Mouse (Mus musculus): Measurements from ENCODE around the gene Adpgk. TPM values are rescaled to one million over a fixed set of nuclear protein-coding genes. Genes with fewer than 3 reads are reported as not detected.

Adpgk gene
- polyA plus RNA-seq, 1 experiment from 2014 or later, result 27.4 TPM

DNA sequence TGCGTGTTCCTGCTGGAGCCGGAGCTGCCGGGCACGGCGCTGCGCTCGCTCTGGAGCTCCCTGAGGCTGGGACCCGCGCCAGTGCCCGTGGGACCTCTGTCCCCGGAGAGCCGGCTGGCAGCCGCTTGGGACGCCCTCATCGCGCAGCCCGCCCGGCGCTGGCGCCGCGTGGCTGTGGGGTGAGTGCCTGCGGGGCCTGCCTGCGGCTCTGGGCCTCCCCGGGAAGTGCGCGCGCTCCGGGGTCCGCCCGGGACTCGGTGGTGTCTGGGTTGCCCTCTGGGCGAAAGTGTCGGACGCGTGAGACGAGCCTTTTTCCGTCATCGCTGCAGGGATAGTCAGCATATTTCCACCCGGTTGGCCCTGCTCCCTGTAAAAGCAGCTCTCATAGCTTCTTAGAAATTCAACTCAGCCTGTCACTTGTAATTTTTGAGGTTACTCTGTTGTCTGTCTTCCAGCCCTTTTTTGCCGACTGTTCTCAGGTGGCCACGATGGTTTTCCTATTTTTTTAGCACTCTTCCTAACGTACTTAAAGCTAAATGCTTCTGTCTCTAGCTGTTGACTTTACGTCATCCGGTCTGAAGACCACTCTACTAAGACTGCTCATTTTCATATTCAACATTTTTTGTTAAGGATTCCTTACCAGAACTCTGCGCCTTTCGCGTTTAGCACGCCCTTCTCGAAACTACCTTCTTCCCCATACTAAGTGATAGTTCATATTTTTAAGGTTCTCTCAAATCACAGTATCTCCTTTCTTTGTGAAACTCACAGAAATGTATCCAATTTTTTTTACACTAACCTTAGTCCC, 532 bp downstream of the Adpgk start:
- Histone ChIP-seq H3K9me3 (replicated peaks) (no peaks in the 10 kb centered on the region), H3K27ac (peak overlapping the region; percentile 82), H3K27me3 (replicated peaks) (no peaks in the 10 kb centered on the region), H3K36me3 (no peaks in the 10 kb centered on the region), H3K4me2 (peak overlapping the region; percentile 89), H3K9ac (peak overlapping the region; percentile 88), H3K4me1 (peaks cover 86% of the 10 kb centered on the region), H3K4me3 (peak overlapping the region; percentile 79)
- peak; percentile 69 for ATAC-seq
- under 1% methylated on average over 50 of the region's 50 CpGs for WGBS (ENCODE audit: insufficient replicate concordance)

DNA sequence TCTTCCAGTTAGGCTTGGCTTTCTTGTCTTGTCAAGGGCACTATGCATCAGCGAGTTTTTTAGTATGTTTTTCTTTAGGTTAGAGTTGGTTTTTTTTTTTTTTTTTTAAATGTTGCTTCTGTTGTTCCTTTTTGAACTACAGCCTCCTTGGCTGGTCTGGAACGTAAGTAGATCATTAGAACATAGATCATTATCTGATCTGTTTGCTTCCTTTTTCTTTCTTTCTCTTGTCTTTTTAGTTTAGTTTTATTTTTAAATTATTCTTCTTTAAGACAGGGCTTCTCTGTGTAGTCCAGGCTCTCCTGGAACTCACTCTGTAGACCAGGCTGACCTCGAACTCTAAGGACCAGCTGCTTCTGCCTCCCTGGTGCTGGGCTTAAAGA, 1.1 kb downstream of the Adpgk start:
- H3K4me1 ChIP-seq, result peaks cover 81% of the 10 kb centered on the region
- peaks cover 3% of the 10 kb centered on the region for H3K36me3 ChIP-seq
- no peaks in the 10 kb centered on the region for H3K27me3 ChIP-seq (replicated peaks)
- no peak overlapping the region for H3K27ac ChIP-seq
- H3K4me2 ChIP-seq, result peak overlapping the region; percentile 89
- 14% methylated on average over 3 of the region's 3 CpGs for WGBS (ENCODE audit: insufficient replicate concordance)
- peak overlapping the region; percentile 79 for H3K4me3 ChIP-seq
- no peaks in the 10 kb centered on the region for H3K9me3 ChIP-seq (replicated peaks)
- peak overlapping the region; percentile 88 for H3K9ac ChIP-seq
- ATAC-seq, result no peak

DNA sequence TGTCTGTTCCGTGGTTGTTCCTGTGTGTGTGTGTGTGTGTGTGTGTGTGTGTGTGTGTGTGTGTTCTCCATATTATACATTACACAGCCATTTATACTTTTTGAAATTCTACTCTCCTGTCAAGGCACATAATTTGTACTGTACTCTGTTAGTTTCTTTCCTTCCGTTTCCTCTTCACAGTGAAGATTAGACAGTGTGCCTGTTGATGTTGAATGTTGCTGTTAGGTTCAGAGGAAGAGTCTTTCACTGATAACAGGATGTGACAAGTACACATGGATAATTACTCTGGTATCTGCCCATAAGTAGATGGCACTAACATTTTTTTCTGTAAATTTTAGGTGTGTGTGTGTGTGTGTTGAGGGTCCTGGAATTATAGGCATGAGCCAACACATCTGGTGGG, 5.1 kb downstream of the Adpgk start:
- Histone ChIP-seq H3K9me3 (replicated peaks) (no peaks in the 10 kb centered on the region), H3K36me3 (peaks cover 39% of the 10 kb centered on the region), H3K4me3 (no peak overlapping the region), H3K9ac (peak overlapping the region; percentile 10; the same call in 1 of the 2 replicates), H3K4me2 (no peak overlapping the region; the same call in 1 of the 2 replicates), H3K27ac (0 out of 2 replicates have a peak overlapping the region, but pooled peaks have one; percentile 12), H3K27me3 (replicated peaks) (no peaks in the 10 kb centered on the region), H3K4me1 (peaks cover 46% of the 10 kb centered on the region)
- 58% methylated on average over 2 of the region's 2 CpGs for WGBS (ENCODE audit: insufficient replicate concordance)
- no peak for ATAC-seq

DNA sequence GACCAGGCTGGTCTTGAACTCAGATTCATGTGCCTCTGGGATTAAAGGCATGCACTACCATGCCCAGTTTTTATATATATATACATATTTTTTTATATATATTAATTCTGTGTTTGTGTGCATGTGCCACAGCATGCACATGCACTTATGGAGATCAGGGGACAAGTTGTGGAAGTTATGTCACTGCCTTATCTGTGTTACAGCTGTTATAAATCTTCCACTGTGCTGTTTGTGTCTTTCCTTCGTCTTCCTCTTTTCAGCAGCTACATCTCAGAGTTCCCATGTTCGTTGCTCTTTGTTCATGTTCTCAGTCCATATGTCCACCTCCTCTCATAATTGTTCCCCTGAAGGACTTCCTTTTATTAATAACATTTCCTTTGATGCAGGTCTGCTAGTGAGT, 16.5 kb downstream of the Adpgk start:
- no peak overlapping the region for H3K9ac ChIP-seq
- 49% methylated on average over 2 of the region's 2 CpGs for WGBS (ENCODE audit: insufficient replicate concordance)
- peaks cover 3% of the 10 kb centered on the region for H3K4me1 ChIP-seq
- no peak overlapping the region for H3K4me2 ChIP-seq
- H3K27ac ChIP-seq, result no peak overlapping the region
- H3K27me3 ChIP-seq (replicated peaks), result no peaks in the 10 kb centered on the region
- H3K36me3 ChIP-seq, result peaks cover 90% of the 10 kb centered on the region
- no peaks in the 10 kb centered on the region for H3K9me3 ChIP-seq (replicated peaks)
- H3K4me3 ChIP-seq, result no peak overlapping the region
- ATAC-seq, result no peak

DNA sequence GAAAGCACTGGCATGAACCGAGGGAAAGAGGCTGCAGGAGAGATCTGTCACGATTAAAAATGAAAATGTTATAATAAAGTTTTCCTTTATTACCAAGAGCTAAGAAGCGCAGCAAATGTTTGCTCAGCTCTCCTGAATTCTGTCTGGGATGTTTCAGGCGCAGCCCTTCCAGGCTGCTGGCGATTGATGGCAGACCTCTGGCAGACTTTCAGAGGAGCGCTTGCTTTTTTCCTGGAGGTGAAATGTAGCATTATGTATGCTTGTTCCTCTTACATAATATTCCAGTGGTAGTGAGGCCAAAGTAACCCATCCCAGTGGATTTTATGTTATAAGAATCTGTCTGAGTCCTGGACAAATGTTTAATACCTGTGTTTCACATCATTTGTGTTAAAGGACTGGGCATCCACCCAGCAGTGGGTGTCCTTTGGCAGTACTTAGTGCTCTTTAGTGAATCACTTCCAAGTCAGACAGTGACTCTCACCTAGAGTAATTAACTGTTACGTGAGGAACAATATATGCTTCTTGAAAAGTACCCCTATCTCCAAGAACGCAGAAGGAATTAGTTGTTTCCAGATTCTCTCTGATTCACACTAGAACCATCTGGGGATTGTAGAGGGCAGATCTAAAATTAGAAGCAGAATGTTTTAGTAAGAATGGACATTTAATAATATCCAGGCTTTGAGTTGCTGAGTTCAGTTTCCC, 19.4 kb downstream of the Adpgk start:
- H3K36me3 ChIP-seq, result peaks cover 93% of the 10 kb centered on the region
- no peak overlapping the region for H3K4me3 ChIP-seq
- WGBS (ENCODE audit: insufficient replicate concordance), result 78% methylated on average over 8 of the region's 8 CpGs
- H3K4me1 ChIP-seq, result no peaks in the 10 kb centered on the region
- no peak overlapping the region for H3K9ac ChIP-seq
- H3K4me2 ChIP-seq, result no peak overlapping the region
- no peak for ATAC-seq
- H3K9me3 ChIP-seq (replicated peaks), result no peaks in the 10 kb centered on the region
- no peak overlapping the region for H3K27ac ChIP-seq
- no peaks in the 10 kb centered on the region for H3K27me3 ChIP-seq (replicated peaks)

DNA sequence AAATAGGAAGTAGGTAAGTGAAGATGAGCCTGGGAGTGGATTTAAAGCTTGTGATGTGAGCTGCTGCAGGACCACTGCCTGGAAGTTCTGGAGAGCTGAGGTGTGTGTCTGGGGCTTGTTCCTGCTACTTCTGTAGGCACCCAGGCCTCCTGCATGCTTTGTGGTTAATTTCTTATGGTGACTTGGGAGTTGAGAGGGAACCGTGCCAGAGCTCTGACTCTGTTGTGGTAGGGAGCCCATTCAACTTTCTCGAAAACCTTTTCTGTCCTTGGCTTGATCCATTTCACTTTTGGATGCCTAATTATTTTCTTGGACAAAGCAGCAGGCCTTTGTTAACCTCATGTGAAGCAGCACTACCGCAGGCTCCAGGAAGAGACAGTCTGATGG, 19.9 kb downstream of the Adpgk start:
- Histone ChIP-seq H3K27ac (no peak overlapping the region), H3K9ac (no peak overlapping the region), H3K36me3 (peaks cover 92% of the 10 kb centered on the region), H3K9me3 (replicated peaks) (no peaks in the 10 kb centered on the region), H3K4me2 (no peak overlapping the region), H3K4me3 (no peak overlapping the region), H3K27me3 (replicated peaks) (no peaks in the 10 kb centered on the region), H3K4me1 (no peaks in the 10 kb centered on the region)
- WGBS (ENCODE audit: insufficient replicate concordance), result 86% methylated on average over 3 of the region's 3 CpGs
- ATAC-seq, result no peak

DNA sequence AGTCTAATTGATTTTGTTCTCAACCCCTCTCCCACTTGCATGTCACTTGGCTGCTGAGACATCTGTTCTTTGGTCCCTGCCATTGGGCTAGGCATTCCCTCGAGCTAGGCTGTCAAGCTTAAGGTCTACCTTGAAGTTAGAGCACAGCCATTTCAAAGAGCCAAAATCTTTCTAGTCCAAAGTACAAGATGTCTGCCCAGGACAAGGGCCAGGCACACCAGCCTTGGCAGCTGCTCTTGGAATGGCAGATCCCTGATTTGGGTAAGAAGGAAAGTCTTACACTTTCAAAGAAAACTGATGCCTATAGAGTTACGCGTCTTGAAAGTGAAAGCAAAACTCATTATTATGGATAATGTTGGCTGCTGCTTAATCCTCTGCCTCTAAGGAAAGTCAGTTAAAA, 24.8 kb downstream of the Adpgk start:
- WGBS (ENCODE audit: insufficient replicate concordance), result 88% methylated on average over 3 of the region's 3 CpGs

DNA sequence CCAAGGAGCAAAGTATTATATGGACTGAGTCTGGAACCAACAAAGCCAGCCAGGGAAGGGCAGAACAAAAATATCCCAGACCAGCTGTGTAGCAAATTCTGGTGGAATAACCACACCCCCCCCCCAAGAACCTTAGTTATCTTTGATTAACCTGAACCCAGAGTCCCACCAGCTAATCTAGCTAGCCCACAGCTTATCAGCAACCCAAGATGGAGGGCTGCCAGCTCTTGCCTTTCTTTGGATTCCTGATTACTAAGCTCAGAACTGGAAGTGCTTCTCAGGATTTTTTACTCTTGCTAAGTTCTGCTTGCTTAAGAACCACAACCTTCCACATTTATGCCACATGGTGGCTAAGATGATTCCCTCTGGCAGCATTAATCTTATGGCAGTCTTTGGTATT, 33.0 kb downstream of the Adpgk start:
- ATAC-seq, result peak; percentile 80
- peaks cover 36% of the 10 kb centered on the region for H3K36me3 ChIP-seq
- H3K4me3 ChIP-seq, result no peak overlapping the region
- no peaks in the 10 kb centered on the region for H3K9me3 ChIP-seq (replicated peaks)
- H3K9ac ChIP-seq, result no peak overlapping the region
- no peaks in the 10 kb centered on the region for H3K27me3 ChIP-seq (replicated peaks)
- peak overlapping the region; percentile 19; the same call in 1 of the 2 replicates for H3K4me2 ChIP-seq
- H3K4me1 ChIP-seq, result peaks cover 19% of the 10 kb centered on the region
- H3K27ac ChIP-seq, result no peak overlapping the region

More for the DNA sequence above, 24.8 kb downstream of the Adpgk start:
- Histone ChIP-seq H3K4me3 (no peak overlapping the region), H3K9me3 (replicated peaks) (no peaks in the 10 kb centered on the region), H3K36me3 (peaks cover 66% of the 10 kb centered on the region), H3K9ac (no peak overlapping the region), H3K27me3 (replicated peaks) (no peaks in the 10 kb centered on the region), H3K27ac (no peak overlapping the region), H3K4me2 (no peak overlapping the region), H3K4me1 (no peaks in the 10 kb centered on the region)
- ATAC-seq, result no peak

DNA sequence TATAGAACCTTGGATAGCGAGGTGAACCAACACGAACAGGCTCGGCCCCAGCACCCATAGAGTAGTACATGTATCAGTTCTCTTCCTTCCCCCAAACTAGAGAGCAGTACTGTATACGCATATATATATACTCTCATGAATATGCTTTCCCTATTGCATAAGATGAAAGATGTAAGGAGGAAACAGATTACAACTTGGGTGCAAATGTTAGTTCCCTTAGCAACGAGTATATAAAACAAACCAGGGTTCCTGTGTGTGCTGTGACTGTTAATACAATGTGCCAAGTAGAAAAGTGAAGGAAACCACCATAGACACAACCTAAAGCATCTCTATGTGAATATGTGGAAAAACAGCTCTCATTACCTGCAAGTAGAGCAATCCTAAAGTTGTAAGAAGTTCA, 38.7 kb downstream of the Adpgk start:
- Histone ChIP-seq H3K4me2 (no peak overlapping the region), H3K4me3 (no peak overlapping the region), H3K27ac (no peak overlapping the region), H3K9ac (no peak overlapping the region), H3K4me1 (peaks cover 2% of the 10 kb centered on the region), H3K27me3 (replicated peaks) (no peaks in the 10 kb centered on the region), H3K36me3 (peaks cover 7% of the 10 kb centered on the region; the same call in 1 of the 2 replicates), H3K9me3 (replicated peaks) (no peaks in the 10 kb centered on the region)
- WGBS (ENCODE audit: insufficient replicate concordance), result 87% methylated on average over 5 of the region's 5 CpGs
- no peak for ATAC-seq

DNA sequence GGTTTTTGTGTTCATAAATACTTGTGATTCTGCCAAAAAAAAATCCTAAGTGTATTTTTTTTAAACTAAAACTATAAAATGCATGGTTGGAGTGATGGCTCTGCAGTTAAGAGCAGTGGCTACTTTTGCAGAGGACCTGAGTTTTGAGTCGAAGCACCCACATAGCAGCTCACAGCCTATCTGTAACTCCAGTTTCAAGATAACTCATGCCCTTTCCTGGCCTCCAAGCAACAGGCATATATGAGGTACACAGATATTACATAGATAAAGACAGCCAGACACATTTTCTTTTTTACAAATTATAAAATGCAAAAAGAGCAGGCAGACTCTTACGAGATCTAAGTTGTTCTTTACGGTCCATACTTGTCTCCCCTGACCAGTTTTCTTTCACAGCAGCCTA, 45.2 kb downstream of the Adpgk start:
- no peak overlapping the region for H3K9ac ChIP-seq
- H3K27ac ChIP-seq, result peak overlapping the region; percentile 22; the same call in 1 of the 2 replicates
- H3K36me3 ChIP-seq, result peaks cover 5% of the 10 kb centered on the region
- no peak overlapping the region for H3K4me3 ChIP-seq
- no peak overlapping the region for H3K4me2 ChIP-seq
- H3K9me3 ChIP-seq (replicated peaks), result no peaks in the 10 kb centered on the region
- peak; percentile 68; the same call in 1 of the 2 replicates for ATAC-seq
- H3K27me3 ChIP-seq (replicated peaks), result no peaks in the 10 kb centered on the region
- WGBS (ENCODE audit: insufficient replicate concordance), result 54% methylated on average over 3 of the region's 3 CpGs
- peaks cover 13% of the 10 kb centered on the region for H3K4me1 ChIP-seq

DNA sequence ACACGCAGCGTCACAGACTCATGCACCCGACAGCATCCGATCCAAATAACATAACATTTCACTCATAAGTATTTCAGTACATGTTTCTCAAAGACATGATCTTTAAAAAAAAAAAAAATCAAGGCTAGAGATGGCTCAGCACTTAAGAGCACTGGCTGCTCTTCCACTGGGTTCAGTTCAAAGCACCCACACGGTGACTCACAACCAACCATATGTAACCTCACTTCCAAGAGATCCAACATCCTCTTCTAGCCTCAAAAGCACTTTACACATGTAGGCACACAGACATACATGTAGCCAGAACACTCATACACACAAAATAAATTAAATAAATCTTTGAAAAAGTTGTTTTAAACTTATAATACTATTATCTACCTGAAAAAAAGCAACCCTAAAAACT, 46.5 kb downstream of the Adpgk start:
- 85% methylated on average over 5 of the region's 5 CpGs for WGBS (ENCODE audit: insufficient replicate concordance)
- no peak overlapping the region for H3K4me2 ChIP-seq
- H3K27ac ChIP-seq, result no peak overlapping the region
- H3K9ac ChIP-seq, result no peak overlapping the region
- no peak overlapping the region for H3K4me3 ChIP-seq
- no peak for ATAC-seq
- peaks cover 13% of the 10 kb centered on the region for H3K36me3 ChIP-seq
- no peaks in the 10 kb centered on the region for H3K9me3 ChIP-seq (replicated peaks)
- H3K4me1 ChIP-seq, result peaks cover 13% of the 10 kb centered on the region
- H3K27me3 ChIP-seq (replicated peaks), result no peaks in the 10 kb centered on the region

DNA sequence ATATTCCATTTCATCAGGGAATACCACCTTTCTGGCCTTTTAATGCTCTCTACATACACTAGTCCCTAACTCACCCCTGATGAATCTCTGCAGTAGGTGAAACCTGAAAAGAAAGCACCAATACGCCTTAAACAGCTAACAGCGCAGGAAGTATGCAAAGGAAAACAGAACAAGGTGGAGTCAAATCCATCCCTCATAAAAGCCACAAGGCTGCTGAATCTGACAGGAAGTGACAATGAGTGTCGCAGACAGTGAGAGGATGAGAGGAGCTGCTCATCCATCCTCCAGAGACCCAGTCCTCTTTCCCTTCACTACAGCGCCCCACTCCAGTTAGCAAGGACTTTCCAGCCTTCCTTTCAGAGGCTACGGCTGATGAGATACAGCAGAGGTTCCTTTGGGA, 47.1 kb downstream of the Adpgk start:
- Histone ChIP-seq H3K36me3 (peaks cover 11% of the 10 kb centered on the region), H3K9me3 (replicated peaks) (no peaks in the 10 kb centered on the region), H3K4me1 (peaks cover 13% of the 10 kb centered on the region), H3K27ac (no peak overlapping the region), H3K4me3 (no peak overlapping the region), H3K4me2 (no peak overlapping the region), H3K27me3 (replicated peaks) (no peaks in the 10 kb centered on the region), H3K9ac (no peak overlapping the region)
- WGBS (ENCODE audit: insufficient replicate concordance), result 78% methylated on average over 5 of the region's 5 CpGs
- no peak for ATAC-seq

Data from liver, embryonic 12.5 days (tissue).